Mouse (Mus musculus) heart, postnatal 0 days (tissue): ENCODE data around the gene Mok.

Experiments used
- CTCF ChIP-seq: IDR thresholded peaks from 2 replicates; pipeline ENCODE4 v1.5.1; 2016; ENCODE audit warnings: antibody characterized with exemption, control low read depth, low read depth
- EP300 ChIP-seq: IDR thresholded peaks from 2 replicates; pipeline ENCODE4 v1.6.1; 2016; ENCODE audit warnings: antibody characterized with exemption, low read depth

GRCm38 (mm10) chr12:110762321-110762720 lies 78.4 kb downstream of the Mok start:
- TF ChIP-seq CTCF (no peak), EP300 (no peak)
